Mouse (Mus musculus) thymus, postnatal 25 days (tissue): ENCODE measurements around the gene Faf1.
"Not testable (repeated sequence)": the region's sequence is repeated elsewhere in the genome, so short reads cannot be mapped to it uniquely, and the experiment has no call there.

ENCODE experiments used
- DNase-seq: peaks from one replicate; pipeline ENCODE4 v3.0.0; 2022

Gene Faf1

GRCm38 (mm10) chr4:109665982-109666460 lies 10.4 kb upstream of the Faf1 start:
- no peak for DNase-seq

DNA sequence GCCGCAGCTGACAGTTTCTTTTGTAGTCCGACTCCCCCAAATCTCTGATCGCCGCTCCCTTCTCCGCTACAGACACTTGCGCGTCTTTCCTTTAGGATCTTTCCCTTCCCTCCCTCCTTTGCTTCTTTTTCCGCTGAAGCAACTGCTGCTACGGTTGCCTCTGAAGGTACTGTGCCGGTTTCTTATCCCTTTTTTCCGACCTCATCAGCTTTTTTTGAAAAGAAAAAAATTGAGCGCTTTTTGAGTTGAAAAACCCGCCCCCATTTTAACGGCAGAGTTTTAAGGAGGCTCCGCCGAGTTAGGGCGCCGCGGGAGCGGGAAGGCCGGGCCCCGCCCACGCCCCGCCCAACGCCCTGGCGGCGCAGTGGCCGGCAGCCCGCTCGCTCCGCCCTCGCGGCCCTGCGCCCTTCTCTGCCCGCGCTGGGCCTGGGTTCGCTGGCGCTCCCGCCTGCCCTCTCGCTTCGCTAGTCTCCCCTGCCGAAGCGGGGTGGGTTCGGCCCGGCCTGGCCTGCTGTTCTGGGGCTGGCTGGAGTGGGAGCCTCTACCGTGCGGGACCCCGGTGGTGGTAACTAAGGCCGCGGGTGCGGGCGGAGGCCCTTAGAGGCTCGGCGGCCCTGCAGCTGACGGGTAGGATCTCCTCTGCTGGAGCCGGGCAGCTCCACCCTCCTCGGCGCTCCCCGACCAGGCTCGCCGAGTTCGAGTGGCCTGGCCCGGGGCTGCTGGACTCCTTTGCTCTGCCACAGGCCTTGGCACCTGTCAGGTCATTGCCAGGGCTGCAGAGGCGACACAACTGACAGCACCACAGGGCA lies 9.7 kb upstream of the Faf1 start, which contains the start of gene Cdkn2c:
TSS of gene Cdkn2c (minus strand) at position 729 of the 809 bp plus-strand sequence.
- peak; percentile 87 for DNase-seq

- no peak for DNase-seq
These were observed 8.9 kb upstream of the Faf1 start for GRCm38 (mm10) chr4:109667518-109667917.

DNA sequence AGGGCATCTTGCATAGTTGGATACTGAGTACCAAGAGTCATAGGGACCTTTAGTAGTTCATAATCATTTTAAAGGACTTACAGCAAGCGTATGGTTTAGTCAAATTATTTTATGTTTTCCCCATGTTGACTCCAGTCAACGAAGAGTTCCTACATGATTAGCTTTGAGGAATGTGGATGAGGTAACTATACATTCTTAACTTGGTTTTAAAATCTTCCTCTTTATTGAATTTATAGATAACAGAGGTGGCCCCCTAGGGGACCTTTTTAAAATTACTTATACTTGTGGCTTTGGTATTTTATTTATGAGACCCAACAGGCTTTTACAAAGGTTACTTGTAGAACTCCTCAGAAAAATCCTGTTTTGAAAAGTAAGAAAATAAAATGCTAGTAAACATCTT lies 6.2 kb upstream of the Faf1 start:
- DNase-seq = no peak

- DNase-seq = no peak
These were observed 4.4 kb upstream of the Faf1 start for GRCm38 (mm10) chr4:109671941-109672340.

DNA sequence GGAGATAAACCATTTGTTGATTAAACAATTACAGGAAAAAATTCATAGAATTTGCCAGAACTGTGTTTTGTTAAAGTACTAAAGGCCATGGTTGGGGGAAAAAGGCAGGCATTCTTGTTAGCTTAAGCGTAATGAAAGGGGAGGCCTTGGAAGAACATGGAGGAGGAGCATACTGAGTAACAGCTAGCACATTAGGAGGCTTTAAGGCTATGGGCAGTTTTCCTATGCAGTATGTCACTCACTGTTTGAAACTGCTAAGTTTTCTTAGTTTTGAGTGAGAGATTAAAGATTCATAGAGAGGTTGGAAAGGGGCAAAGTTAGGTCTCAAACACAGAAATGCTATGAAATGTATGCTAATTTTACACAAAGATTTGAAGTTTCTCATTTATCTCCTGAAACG lies 2.3 kb upstream of the Faf1 start:
- DNase-seq = no peak

DNA sequence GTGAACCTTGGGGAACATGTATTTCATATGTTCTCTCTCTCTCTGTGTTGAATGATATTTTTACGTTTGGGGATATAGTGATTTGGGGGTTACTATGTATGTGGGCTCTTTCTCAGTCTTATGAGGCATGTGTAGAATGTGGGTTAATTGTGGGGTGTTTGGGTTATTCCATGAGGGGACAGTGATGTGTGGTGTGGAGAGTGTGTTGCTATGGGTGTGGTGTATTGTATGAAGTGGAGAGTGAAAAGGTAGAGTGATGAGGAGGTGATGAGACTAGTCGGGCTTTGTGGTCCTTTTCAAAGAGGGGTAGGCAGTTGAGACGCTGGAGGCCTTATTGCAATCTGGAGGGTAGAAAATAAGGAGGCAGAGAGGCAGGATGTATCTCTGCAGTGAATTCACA lies 833 bp downstream of the Faf1 start:
- no peak for DNase-seq

DNA sequence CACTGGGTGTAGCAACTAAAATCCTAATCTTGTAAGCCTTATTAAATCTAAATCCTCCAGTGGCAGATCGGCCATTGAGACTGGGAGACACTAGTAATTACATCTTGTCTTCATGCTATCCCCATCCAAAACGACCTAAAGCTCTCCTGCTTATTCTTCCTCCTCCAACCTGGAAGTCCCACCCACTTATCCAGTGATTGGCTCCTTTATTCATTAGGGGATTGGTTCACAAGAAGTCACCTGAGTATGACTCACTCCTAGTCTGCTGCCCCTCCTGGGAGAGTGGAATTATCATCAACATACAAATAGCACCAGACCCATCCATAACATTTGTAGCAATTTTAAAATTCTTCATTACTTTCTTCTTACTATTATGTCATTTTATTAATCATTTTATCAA lies 7.2 kb downstream of the Faf1 start:
- no peak for DNase-seq

GRCm38 (mm10) chr4:109692674-109693073 lies 16.3 kb downstream of the Faf1 start:
- DNase-seq = no peak

GRCm38 (mm10) chr4:109700727-109701126 lies 24.3 kb downstream of the Faf1 start:
- not testable (repeated sequence) for DNase-seq

DNA sequence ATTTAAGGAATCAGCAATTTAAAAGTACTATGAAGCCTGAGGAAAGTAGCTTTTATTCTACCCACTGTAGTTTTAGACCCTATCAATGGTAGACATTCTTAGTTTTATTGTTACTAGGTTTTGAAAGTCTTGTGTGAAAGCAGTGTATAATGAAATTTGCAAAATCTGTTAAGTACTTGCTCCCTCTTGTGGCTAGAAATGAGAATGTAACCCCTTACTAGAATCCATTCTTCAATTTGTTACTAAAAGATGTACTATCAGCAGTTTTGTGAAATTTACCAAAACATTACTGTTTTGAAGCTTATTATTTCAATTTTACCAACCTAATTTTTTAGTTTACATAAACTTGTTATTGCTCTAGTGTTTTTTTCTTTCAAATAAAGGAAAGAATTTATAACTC lies 27.2 kb downstream of the Faf1 start:
- DNase-seq = no peak

- DNase-seq = no peak
These were observed 29.0 kb downstream of the Faf1 start for GRCm38 (mm10) chr4:109705349-109705748.

DNA sequence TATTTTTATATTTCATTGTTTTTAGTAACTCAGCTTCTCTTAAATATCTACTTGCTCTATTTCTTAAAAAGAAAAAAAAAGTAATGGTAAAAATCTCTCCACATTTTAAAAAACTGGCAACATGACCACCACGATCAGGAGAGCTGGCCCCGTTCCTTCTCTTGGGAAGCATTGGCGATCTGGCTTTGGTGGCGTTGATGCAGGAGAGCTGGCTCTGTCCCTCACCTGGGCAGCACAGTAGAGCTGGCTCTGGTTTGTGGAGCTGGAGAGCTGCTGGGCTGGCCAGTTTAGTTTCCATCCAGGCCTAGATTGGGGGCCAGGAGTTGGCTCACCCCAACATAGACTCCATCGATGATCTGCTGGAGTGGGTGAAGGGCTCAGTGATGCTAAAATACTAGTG lies 42.9 kb downstream of the Faf1 start:
- DNase-seq = no peak

- peak; percentile 14 for DNase-seq
These were observed 52.9 kb downstream of the Faf1 start for GRCm38 (mm10) chr4:109729281-109729680.

- no peak for DNase-seq
These were observed 59.4 kb downstream of the Faf1 start for GRCm38 (mm10) chr4:109735754-109736153.

GRCm38 (mm10) chr4:109743984-109744383 lies 67.6 kb downstream of the Faf1 start:
- no peak for DNase-seq

GRCm38 (mm10) chr4:109759031-109759430 lies 82.6 kb downstream of the Faf1 start:
- DNase-seq = peak; percentile 11

DNA sequence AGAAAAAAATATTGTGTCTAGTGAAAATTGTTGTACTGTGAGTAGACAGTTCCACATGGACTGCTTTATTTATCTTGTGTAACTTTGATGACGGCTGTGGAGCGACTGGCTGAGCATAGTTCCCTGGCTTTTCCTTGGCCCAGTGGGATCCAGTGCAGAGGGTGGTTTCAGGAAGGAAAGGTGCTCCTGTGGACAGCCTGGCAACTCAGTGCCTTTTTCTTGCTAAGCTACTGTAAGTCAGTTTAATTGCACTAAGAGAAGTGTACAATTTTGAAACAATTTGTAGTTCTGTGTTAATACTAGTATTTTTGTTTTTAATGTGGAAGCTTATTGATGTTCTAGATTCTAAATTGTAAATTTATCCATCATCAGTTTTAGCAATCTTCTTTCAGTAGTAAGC lies 83.5 kb downstream of the Faf1 start:
- DNase-seq = no peak

DNA sequence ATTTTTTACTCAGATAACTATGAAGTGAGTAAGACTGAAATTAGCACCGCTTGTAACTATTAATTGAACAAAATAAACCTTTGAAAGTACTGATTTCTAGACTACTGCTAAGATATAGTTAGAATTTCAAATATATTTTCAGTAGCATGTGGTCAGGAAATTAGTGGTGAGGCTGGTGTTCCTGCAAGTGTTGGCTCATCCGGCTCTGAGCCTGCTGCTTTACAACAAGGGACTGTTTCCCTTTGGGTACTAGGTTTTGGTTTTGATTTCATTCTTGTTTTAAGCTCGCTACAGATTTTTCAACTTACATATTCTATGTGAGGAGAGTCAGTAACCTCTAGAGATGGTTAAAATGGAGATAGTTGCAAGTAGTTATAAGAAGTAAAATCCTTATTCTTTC lies 84.1 kb downstream of the Faf1 start:
- DNase-seq = no peak

GRCm38 (mm10) chr4:109762768-109763501 lies 86.5 kb downstream of the Faf1 start:
- no peak for DNase-seq

DNA sequence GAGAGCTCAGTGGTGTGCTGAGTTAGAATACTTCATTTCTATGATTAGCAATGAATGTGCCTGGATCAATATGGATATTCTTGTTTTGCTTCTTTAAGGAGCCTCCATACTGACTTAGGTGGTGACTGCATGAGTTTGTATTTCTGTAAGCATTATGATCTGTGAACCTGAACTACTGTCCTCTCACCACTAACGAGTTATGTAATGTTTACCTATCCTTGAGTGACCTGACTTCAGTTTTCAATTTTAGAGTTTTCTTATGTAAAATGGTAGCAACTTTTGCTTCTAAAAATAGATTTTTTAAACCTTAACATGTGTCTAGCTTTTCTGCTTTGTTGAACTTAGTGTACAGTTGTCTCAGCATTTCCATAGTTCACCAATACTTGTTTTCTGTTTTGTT lies 92.7 kb downstream of the Faf1 start:
- DNase-seq = no peak

- no peak for DNase-seq
These were observed 106.3 kb downstream of the Faf1 start for GRCm38 (mm10) chr4:109782577-109783114.

- DNase-seq = no peak
These were observed 113.1 kb downstream of the Faf1 start for GRCm38 (mm10) chr4:109789347-109790001.
